Mouse (Mus musculus): ENCODE data around the gene Gm45234. TPM values are rescaled to one million over a fixed set of nuclear protein-coding genes. Genes with fewer than 3 reads are reported as not detected.

Gene Gm45234
- polyA plus RNA-seq, 1 experiment from 2014 or later: not detected

GRCm38 (mm10) chr6:124759259-124759658, 3.4 kb upstream of the Gm45234 start:
- Histone ChIP-seq H3K4me1 (peaks cover 36% of the 10 kb centered on the region), H3K27ac (no peak overlapping the region), H3K4me2 (0 out of 2 replicates have a peak overlapping the region, but pooled peaks have one; percentile 25), H3K27me3 (replicated peaks) (peaks cover 98% of the 10 kb centered on the region), H3K36me3 (no peaks in the 10 kb centered on the region), H3K9me3 (replicated peaks) (no peaks in the 10 kb centered on the region), H3K4me3 (no peak overlapping the region), H3K9ac (0 out of 2 replicates have a peak overlapping the region, but pooled peaks have one; percentile 8)
- no peak for ATAC-seq
- 6% methylated on average over 5 of the region's 5 CpGs for WGBS (ENCODE audit: insufficient replicate concordance)

- Histone ChIP-seq H3K4me1 (peaks cover 40% of the 10 kb centered on the region), H3K36me3 (no peaks in the 10 kb centered on the region), H3K9ac (0 out of 2 replicates have a peak overlapping the region, but pooled peaks have one; percentile 8), H3K9me3 (replicated peaks) (no peaks in the 10 kb centered on the region), H3K4me2 (0 out of 2 replicates have a peak overlapping the region, but pooled peaks have one; percentile 25), H3K4me3 (no peak overlapping the region), H3K27me3 (replicated peaks) (peaks cover 98% of the 10 kb centered on the region), H3K27ac (no peak overlapping the region)
- no peak for ATAC-seq
- WGBS (ENCODE audit: insufficient replicate concordance): 40% methylated on average over 2 of the region's 2 CpGs
Observed at GRCm38 (mm10) chr6:124758849-124759232, 3.0 kb upstream of the Gm45234 start.

- Histone ChIP-seq H3K4me2 (peak overlapping the region; percentile 93), H3K4me1 (peaks cover 41% of the 10 kb centered on the region), H3K27me3 (replicated peaks) (peaks cover 98% of the 10 kb centered on the region), H3K9me3 (replicated peaks) (no peaks in the 10 kb centered on the region), H3K9ac (no peak overlapping the region), H3K4me3 (peak overlapping the region; percentile 71; the same call in 1 of the 2 replicates), H3K36me3 (no peaks in the 10 kb centered on the region), H3K27ac (no peak overlapping the region)
- 55% methylated on average over 5 of the region's 5 CpGs for WGBS (ENCODE audit: insufficient replicate concordance)
- no peak for ATAC-seq
Observed at GRCm38 (mm10) chr6:124757909-124758848, 2.4 kb upstream of the Gm45234 start.

GRCm38 (mm10) chr6:124757351-124757880, 1.6 kb upstream of the Gm45234 start:
- peaks cover 98% of the 10 kb centered on the region for H3K27me3 ChIP-seq (replicated peaks)
- 27% methylated on average over 5 of the region's 5 CpGs for WGBS (ENCODE audit: insufficient replicate concordance)

GRCm38 (mm10) chr6:124756652-124757350, 980 bp upstream of the Gm45234 start:
- H3K36me3 ChIP-seq: no peaks in the 10 kb centered on the region
- WGBS (ENCODE audit: insufficient replicate concordance): 2% methylated on average over 53 of the region's 54 CpGs
- no peaks in the 10 kb centered on the region for H3K9me3 ChIP-seq (replicated peaks)
- peaks cover 41% of the 10 kb centered on the region for H3K4me1 ChIP-seq
- H3K4me3 ChIP-seq: peak overlapping the region; percentile 71
- peak overlapping the region; percentile 93 for H3K4me2 ChIP-seq
- H3K27me3 ChIP-seq (replicated peaks): peaks cover 94% of the 10 kb centered on the region
- H3K9ac ChIP-seq: peak overlapping the region; percentile 72
- peak overlapping the region; percentile 72 for H3K27ac ChIP-seq
- peak; percentile 42 for ATAC-seq

More at GRCm38 (mm10) chr6:124757351-124757880, 1.6 kb upstream of the Gm45234 start:
- Histone ChIP-seq H3K4me1 (peaks cover 41% of the 10 kb centered on the region), H3K27ac (peak overlapping the region; percentile 72), H3K4me2 (peak overlapping the region; percentile 93), H3K36me3 (no peaks in the 10 kb centered on the region), H3K9me3 (replicated peaks) (no peaks in the 10 kb centered on the region), H3K9ac (no peak overlapping the region), H3K4me3 (peak overlapping the region; percentile 71)
- ATAC-seq: no peak

- peaks cover 80% of the 10 kb centered on the region for H3K27me3 ChIP-seq (replicated peaks)
- no peaks in the 10 kb centered on the region for H3K9me3 ChIP-seq (replicated peaks)
- peaks cover 41% of the 10 kb centered on the region for H3K4me1 ChIP-seq
- peak overlapping the region; percentile 93 for H3K4me2 ChIP-seq
- peak overlapping the region; percentile 71 for H3K4me3 ChIP-seq
- H3K9ac ChIP-seq: peak overlapping the region; percentile 72; the same call in 1 of the 2 replicates
- no peaks in the 10 kb centered on the region for H3K36me3 ChIP-seq
- no peak overlapping the region for H3K27ac ChIP-seq
- no peak for ATAC-seq
- 21% methylated on average over 3 of the region's 3 CpGs for whole genome bisulfite sequencing (ENCODE audit: insufficient replicate concordance)
Observed at GRCm38 (mm10) chr6:124755306-124755705, 515 bp downstream of the Gm45234 start.

- Histone ChIP-seq H3K9ac (no peak overlapping the region), H3K4me2 (no peak overlapping the region), H3K4me3 (no peak overlapping the region), H3K27ac (no peak overlapping the region), H3K36me3 (peaks cover 8% of the 10 kb centered on the region), H3K27me3 (replicated peaks) (peaks cover 66% of the 10 kb centered on the region), H3K4me1 (peaks cover 37% of the 10 kb centered on the region), H3K9me3 (replicated peaks) (no peaks in the 10 kb centered on the region)
- ATAC-seq: no peak
- WGBS (ENCODE audit: insufficient replicate concordance): 75% methylated on average over 2 of the region's 2 CpGs
Observed at GRCm38 (mm10) chr6:124753861-124754260, 2.0 kb downstream of the Gm45234 start.

GRCm38 (mm10) chr6:124750405-124750804, 5.4 kb downstream of the Gm45234 start:
- no peak overlapping the region for H3K9ac ChIP-seq
- no peaks in the 10 kb centered on the region for H3K9me3 ChIP-seq (replicated peaks)
- peaks cover 16% of the 10 kb centered on the region for H3K36me3 ChIP-seq
- no peak overlapping the region for H3K4me2 ChIP-seq
- 67% methylated on average over 8 of the region's 8 CpGs for WGBS (ENCODE audit: insufficient replicate concordance)
- no peak overlapping the region for H3K27ac ChIP-seq
- no peak overlapping the region for H3K4me3 ChIP-seq
- peaks cover 34% of the 10 kb centered on the region for H3K27me3 ChIP-seq (replicated peaks)
- ATAC-seq: no peak
- H3K4me1 ChIP-seq: peaks cover 27% of the 10 kb centered on the region

- peaks cover 24% of the 10 kb centered on the region for H3K4me1 ChIP-seq
- H3K9me3 ChIP-seq (replicated peaks): no peaks in the 10 kb centered on the region
- 0 out of 2 replicates have a peak, but pooled peaks cover 2% of the 10 kb centered on the region for H3K27me3 ChIP-seq (replicated peaks)
- no peak overlapping the region; the same call in 1 of the 2 replicates for H3K9ac ChIP-seq
- WGBS (ENCODE audit: insufficient replicate concordance): 85% methylated on average over 7 of the region's 7 CpGs
- H3K4me3 ChIP-seq: peak overlapping the region; percentile 72; the same call in 1 of the 2 replicates
- H3K36me3 ChIP-seq: peaks cover 19% of the 10 kb centered on the region
- H3K27ac ChIP-seq: no peak overlapping the region
- peak overlapping the region; percentile 99 for H3K4me2 ChIP-seq
- ATAC-seq: no peak
Observed at GRCm38 (mm10) chr6:124746654-124747632, 8.9 kb downstream of the Gm45234 start.

GRCm38 (mm10) chr6:124746296-124746605, 9.6 kb downstream of the Gm45234 start:
- Histone ChIP-seq H3K9ac (peak overlapping the region; percentile 91), H3K4me2 (peak overlapping the region; percentile 99), H3K4me1 (peaks cover 30% of the 10 kb centered on the region), H3K27me3 (replicated peaks) (0 out of 2 replicates have a peak, but pooled peaks cover 2% of the 10 kb centered on the region), H3K27ac (peak overlapping the region; percentile 85), H3K36me3 (peaks cover 19% of the 10 kb centered on the region), H3K9me3 (replicated peaks) (no peaks in the 10 kb centered on the region), H3K4me3 (peak overlapping the region; percentile 72)
- ATAC-seq: no peak
- 30% methylated on average over 8 of the region's 8 CpGs for WGBS (ENCODE audit: insufficient replicate concordance)
